Mouse (Mus musculus): ENCODE measurements at regions not wholly inside any gene's neighbourhood (a gene's known extent, or its start where the extent isn't known, plus 50 kb on each side); places are given as distances from the start of the nearest gene placed in this dataset.

DNA sequence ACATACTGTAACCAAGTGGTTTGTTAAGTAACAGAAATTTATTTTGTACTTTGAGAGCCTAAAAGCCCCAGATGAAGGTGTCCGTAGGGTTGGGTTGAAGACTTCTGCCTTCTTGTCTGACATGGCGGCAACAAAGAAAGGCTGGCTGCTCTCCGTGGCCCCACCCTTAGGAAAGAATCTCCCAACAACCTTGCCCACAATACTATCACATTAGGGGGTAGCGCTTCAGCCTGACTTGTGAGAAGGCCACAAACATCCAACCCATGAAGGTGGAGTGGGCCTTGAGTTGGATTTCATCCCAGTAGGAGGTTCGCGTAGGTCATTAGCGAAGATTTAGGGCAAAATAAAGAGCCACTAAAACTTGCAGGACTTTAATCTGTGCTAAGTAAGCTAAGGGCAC, 54.0 kb upstream of the Foxo1 start:
- Histone ChIP-seq H3K27ac (replicated peaks) (no peak overlapping the region), H3K36me3 (ENCODE audit: control insufficient read depth, insufficient read depth, low read length) (no peaks in the 10 kb centered on the region), H3K4me3 (ENCODE audit: low read depth, low read length) (no peak overlapping the region), H3K4me2 (replicated peaks; ENCODE audit: low read depth) (no peak overlapping the region), H3K9me3 (ENCODE audit: control insufficient read depth, low read length) (no peaks in the 10 kb centered on the region), H3K9ac (ENCODE audit: low read length) (no peak overlapping the region), H3K27me3 (ENCODE audit: control insufficient read depth, insufficient read depth, low read length) (no peaks in the 10 kb centered on the region), H3K4me1 (replicated peaks; ENCODE audit: control insufficient read depth, insufficient read depth) (no peaks in the 10 kb centered on the region; the same call in 1 of the 2 replicates)
- ATAC-seq (ENCODE audit: low FRiP score, low TSS enrichment) (no peak), DNase-seq (ENCODE audit: low spot score) (no peak)
- no peak for TF ChIP-seq CTCF (IDR thresholded peaks at IDR 0.05; ENCODE audit: low read depth)
- TF ChIP-seq EP300 (optimal IDR thresholded peaks at IDR 0.05), result no peak
- 93% methylated on average over 7 of the region's 7 CpGs for WGBS

DNA sequence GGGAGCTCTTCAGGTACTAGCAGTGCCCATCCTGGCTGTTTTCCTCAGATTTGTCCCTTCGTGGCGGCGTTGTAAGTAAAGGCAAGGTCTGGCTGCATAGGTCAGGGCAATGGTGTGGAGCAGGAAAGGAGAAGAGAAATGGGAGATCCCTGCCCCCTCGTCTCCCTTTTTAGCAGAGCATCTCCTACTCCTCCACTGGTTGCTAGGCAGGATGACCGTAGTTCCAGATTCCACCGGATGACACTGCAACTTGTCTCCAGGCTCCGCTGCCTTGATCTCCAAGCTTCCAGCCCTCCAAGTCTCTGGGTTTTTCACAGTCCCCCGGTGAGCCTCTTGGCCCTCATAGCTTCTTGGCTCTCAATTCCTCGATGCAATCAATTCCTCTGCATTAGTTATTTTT, 53.1 kb upstream of the Foxo1 start:
- 89% methylated on average over 9 of the region's 9 CpGs for WGBS
- TF ChIP-seq EP300 (optimal IDR thresholded peaks at IDR 0.05), result no peak
- TF ChIP-seq CTCF (IDR thresholded peaks at IDR 0.05; ENCODE audit: low read depth), result no peak
- H3K9ac ChIP-seq (ENCODE audit: low read length), result no peak overlapping the region
- no peaks in the 10 kb centered on the region for H3K36me3 ChIP-seq (ENCODE audit: control insufficient read depth, insufficient read depth, low read length)
- ATAC-seq (ENCODE audit: low FRiP score, low TSS enrichment) (no peak), DNase-seq (ENCODE audit: low spot score) (no peak)
- no peaks in the 10 kb centered on the region for H3K27me3 ChIP-seq (ENCODE audit: control insufficient read depth, insufficient read depth, low read length)
- no peak overlapping the region for H3K27ac ChIP-seq (replicated peaks)
- H3K4me2 ChIP-seq (replicated peaks; ENCODE audit: low read depth), result no peak overlapping the region
- no peaks in the 10 kb centered on the region for H3K9me3 ChIP-seq (ENCODE audit: control insufficient read depth, low read length)
- H3K4me3 ChIP-seq (ENCODE audit: low read depth, low read length), result no peak overlapping the region
- H3K4me1 ChIP-seq (replicated peaks; ENCODE audit: control insufficient read depth, insufficient read depth), result no peaks in the 10 kb centered on the region; the same call in 1 of the 2 replicates
